Comparison of ENCODE assay signal across 9 mouse cellular contexts in the genomic region with DNA sequence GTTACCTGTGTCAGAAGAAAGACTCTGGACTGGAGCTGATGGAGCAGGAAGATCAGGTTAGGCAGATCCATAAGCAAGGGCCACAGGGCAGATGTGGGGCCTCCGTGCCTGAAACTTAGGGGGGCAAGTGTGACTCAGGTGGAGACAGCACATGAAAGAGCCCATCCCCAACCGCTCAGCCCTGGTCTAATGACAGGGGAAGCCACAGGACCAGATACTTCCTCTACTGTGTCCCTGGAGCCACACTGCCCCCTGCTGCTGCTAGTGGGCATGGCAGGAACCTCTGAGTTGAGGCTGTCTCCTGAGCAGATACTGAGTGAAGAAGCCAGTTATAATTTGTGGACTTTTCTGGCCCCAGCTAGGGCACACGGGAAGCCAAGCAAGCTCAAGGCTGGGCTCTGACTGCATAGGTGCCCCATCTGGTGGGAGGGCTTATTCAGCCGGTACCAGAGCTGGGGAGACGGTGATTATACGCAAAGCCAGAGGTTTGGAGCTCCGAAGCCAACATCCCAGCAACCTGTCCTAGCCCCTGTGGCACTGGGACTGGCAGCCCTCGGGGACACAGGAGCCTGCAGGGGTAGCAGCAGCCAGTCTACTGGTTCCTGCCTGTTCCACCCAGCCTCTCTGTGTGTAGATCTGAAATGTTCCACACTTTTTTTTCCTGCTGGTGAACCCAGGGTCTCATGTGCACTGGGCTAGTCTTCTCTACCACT. TPM values are rescaled to one million over a fixed set of nuclear protein-coding genes. Genes with fewer than 3 reads are reported as not detected.
DNase-seq lines count a peak whose midpoint lies in the region; ATAC-seq lines count a peak whose summit lies in the region.
"Had no signal": no experiment of that assay in that cellular context is flagged by ENCODE, and none has a peak within 500 bp of the region (broad histone marks: within the 10 kb centered on the region; RNA-seq: fewer than 3 reads in every experiment).

No protein-coding gene starts in this region.

- no peak overlapping the region for H3K4me3 ChIP-seq in forebrain, embryonic 16.5 days (replicated peaks; ENCODE audit: low read length)
- no peak overlapping the region for H3K4me3 ChIP-seq in hindbrain, embryonic 10.5 days
- H3K4me3 ChIP-seq in lung, embryonic 16.5 days (ENCODE audit: low read length), result no peak overlapping the region

- H3K9me3 ChIP-seq in forebrain, embryonic 16.5 days (ENCODE audit: control insufficient read depth, low read length), result no peaks in the 10 kb centered on the region
- H3K9me3 ChIP-seq in hindbrain, embryonic 10.5 days, result no peaks in the 10 kb centered on the region
- H3K9me3 ChIP-seq in lung, embryonic 16.5 days (ENCODE audit: control insufficient read depth, low read length), result no peaks in the 10 kb centered on the region

- H3K9ac ChIP-seq in forebrain, embryonic 16.5 days (replicated peaks; ENCODE audit: low read depth, low read length), result no peak overlapping the region
- H3K9ac ChIP-seq in lung, embryonic 16.5 days (ENCODE audit: low read length), result no peak overlapping the region

- peak; percentile 88 for ATAC-seq in forebrain, embryonic 16.5 days
- ATAC-seq in lung, embryonic 16.5 days (ENCODE audit: low read depth), result peak; percentile 79

- H3K27me3 ChIP-seq in forebrain, embryonic 16.5 days (replicated peaks; ENCODE audit: control insufficient read depth, insufficient read depth, low read length), result no peaks in the 10 kb centered on the region; the same call in 1 of the 2 replicates
- peaks cover 12% of the 10 kb centered on the region for H3K27me3 ChIP-seq in hindbrain, embryonic 10.5 days (ENCODE audit: insufficient read depth, poor library complexity, severe bottlenecking)
- H3K27me3 ChIP-seq in lung, embryonic 16.5 days (ENCODE audit: control insufficient read depth, insufficient read depth, low read depth, low read length), result no peaks in the 10 kb centered on the region

- no peaks in the 10 kb centered on the region for H3K36me3 ChIP-seq in forebrain, embryonic 16.5 days (ENCODE audit: control insufficient read depth, insufficient read depth)
- no peaks in the 10 kb centered on the region for H3K36me3 ChIP-seq in hindbrain, embryonic 10.5 days
- no peaks in the 10 kb centered on the region for H3K36me3 ChIP-seq in lung, embryonic 16.5 days (ENCODE audit: control insufficient read depth, insufficient read depth, low read length)

- H3K4me1 ChIP-seq in forebrain, embryonic 16.5 days (replicated peaks; ENCODE audit: control insufficient read depth, insufficient read depth, low read length), result no peaks in the 10 kb centered on the region
- peaks cover 18% of the 10 kb centered on the region for H3K4me1 ChIP-seq in hindbrain, embryonic 10.5 days (replicated peaks)
- H3K4me1 ChIP-seq in lung, embryonic 16.5 days (replicated peaks; ENCODE audit: control insufficient read depth, insufficient read depth, low read length), result no peaks in the 10 kb centered on the region

- H3K4me2 ChIP-seq in forebrain, embryonic 16.5 days (ENCODE audit: low read length), result no peak overlapping the region
- no peak overlapping the region for H3K4me2 ChIP-seq in lung, embryonic 16.5 days (ENCODE audit: low read depth, low read length)

- DNase-seq in ES-CJ7 (ENCODE audit: low read depth, low spot score), result peak; percentile 85
- peak; percentile 94 for DNase-seq in cerebellum, adult 11 months
- peak; percentile 90 for DNase-seq in hindbrain, embryonic 10.5 days (ENCODE audit: low spot score)
- peak; percentile 94 for DNase-seq in layer of hippocampus, adult 9-10 months (ENCODE audit: low spot score)
- DNase-seq in ovary, postnatal 14 days (ENCODE audit: low spot score), result peak; percentile 94
- peak; percentile 90 to 98 for DNase-seq in thymus, postnatal 10 days (ENCODE audit: low spot score in 2 of 2)

- H3K27ac ChIP-seq in forebrain, embryonic 16.5 days (ENCODE audit: low read length), result no peak overlapping the region
- no peak overlapping the region for H3K27ac ChIP-seq in hindbrain, embryonic 10.5 days
- H3K27ac ChIP-seq in lung, embryonic 16.5 days (ENCODE audit: low read length), result no peak overlapping the region
- H3K27ac ChIP-seq: macrophage had no signal

- 46% methylated on average over 8 of the region's 8 CpGs for WGBS in forebrain, embryonic 16.5 days
- 42% methylated on average over 8 of the region's 8 CpGs for WGBS in hindbrain, embryonic 10.5 days
- WGBS in lung, embryonic 16.5 days, result 40% methylated on average over 8 of the region's 8 CpGs

RNA-seq across cellular contexts. Expression of gene Cdh15, which starts 17.3 kb away (rescaled TPM):
- polyA plus RNA-seq in forebrain, embryonic 16.5 days (2015; fragmentation: Nextera tagmentation; extraction: Ambion mirVana), result 1.2 and 1.6 TPM in 2 replicates
- 0.80 and 1.2 TPM in 2 replicates for polyA plus RNA-seq in hindbrain, embryonic 10.5 days (2016; fragmentation: Nextera tagmentation; extraction: Ambion mirVana)
- polyA plus RNA-seq in lung, embryonic 16.5 days (2015; fragmentation: Nextera tagmentation; extraction: Ambion mirVana), result 0.49 and 1.0 TPM in 2 replicates
- polyA plus RNA-seq: macrophage had no signal

RNA-seq across cellular contexts. Expression of gene Acsf3, which starts 55.2 kb away (rescaled TPM):
- 13.6 and 15.9 TPM in 2 replicates for polyA plus RNA-seq in forebrain, embryonic 16.5 days (2015; fragmentation: Nextera tagmentation; extraction: Ambion mirVana)
- 16.5 and 18.0 TPM in 2 replicates for polyA plus RNA-seq in hindbrain, embryonic 10.5 days (2016; fragmentation: Nextera tagmentation; extraction: Ambion mirVana)
- 17.0 and 17.1 TPM in 2 replicates for polyA plus RNA-seq in lung, embryonic 16.5 days (2015; fragmentation: Nextera tagmentation; extraction: Ambion mirVana)
